Mouse (Mus musculus): ENCODE measurements at regions not wholly inside any gene's neighbourhood (a gene's known extent, or its start where the extent isn't known, plus 50 kb on each side); places are given as distances from the start of the nearest gene placed in this dataset.

DNA sequence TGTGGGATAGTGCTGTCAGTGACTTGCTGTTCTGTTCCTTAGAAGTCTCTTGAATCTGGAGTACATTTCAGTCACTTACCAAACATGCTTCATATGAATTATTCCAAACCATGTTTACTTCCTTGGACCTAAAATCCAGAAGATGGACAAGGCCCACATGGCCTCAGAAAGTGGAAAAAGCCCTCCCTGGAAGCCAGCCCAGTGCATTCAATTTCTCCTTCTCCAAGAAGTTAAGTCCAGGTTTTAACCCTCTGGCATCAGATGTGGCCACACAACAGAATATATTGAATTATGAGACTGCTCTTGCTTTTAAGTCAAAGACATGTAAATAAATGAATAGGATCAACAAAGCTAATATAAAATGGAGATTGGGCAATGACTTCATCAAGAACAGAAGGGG, 2513.5 kb upstream of the Gm7489 start:
- no peak for TF ChIP-seq CTCF (IDR thresholded peaks at IDR 0.05; ENCODE audit: low read depth, low read length)
- no peak for TF ChIP-seq GATA1 (IDR thresholded peaks at IDR 0.05; ENCODE audit: borderline replicate concordance, low read length)
- no peak for TF ChIP-seq TAL1 (conservative IDR thresholded peaks at IDR 0.05; ENCODE audit: low read depth, low read length)
